Mouse (Mus musculus) C2C12 (cell line): ENCODE measurements around the gene Ncoa1. TPM values are rescaled to one million over a fixed set of nuclear protein-coding genes. Genes with fewer than 3 reads are reported as not detected.

Experiments used
- H3K27me3 ChIP-seq: one replicate; pipeline ENCODE4 v1.6.1; 2011; ENCODE audit not compliant: control insufficient read depth, insufficient read depth, insufficient read length
- H3K36me3 ChIP-seq: one replicate; pipeline ENCODE4 v1.6.1; 2011; ENCODE audit not compliant: control insufficient read depth, insufficient read depth
- H3K4me3 ChIP-seq: one replicate; pipeline ENCODE4 v1.5.1; 2011; ENCODE audit warnings: mild to moderate bottlenecking, control low read depth; ENCODE audit not compliant: poor library complexity, insufficient read depth, severe bottlenecking
- H3K79me2 ChIP-seq: one replicate; pipeline ENCODE4 v1.6.1; 2011; ENCODE audit not compliant: control insufficient read depth, insufficient read depth
- H3K79me3 ChIP-seq: one replicate; pipeline ENCODE4 v1.6.1; 2011; ENCODE audit warnings: low read depth, control low read depth
- H3ac ChIP-seq: one replicate; pipeline ENCODE3; 2011; ENCODE audit warnings: low read depth; ENCODE audit not compliant: control insufficient read depth, insufficient read length
- CEBPB ChIP-seq: IDR thresholded peaks from one replicate; pipeline ENCODE4 v1.6.1; 2011; ENCODE audit warnings: low read depth, mild to moderate bottlenecking, control low read depth, moderate library complexity
- CTCF ChIP-seq: IDR thresholded peaks from one replicate; pipeline ENCODE4 v1.5.1; 2011; ENCODE audit not compliant: control insufficient read depth, insufficient read depth, insufficient read length
- FOSL1 ChIP-seq: IDR thresholded peaks from one replicate; pipeline ENCODE4 v1.8.0; 2011; ENCODE audit warnings: mild to moderate bottlenecking, low read length; ENCODE audit not compliant: poor library complexity, insufficient read depth, severe bottlenecking
- MAX ChIP-seq: IDR thresholded peaks from one replicate; pipeline ENCODE4 v1.6.1; 2011; ENCODE audit warnings: mild to moderate bottlenecking, control low read depth
- MYOD1 ChIP-seq: IDR thresholded peaks from one replicate; pipeline ENCODE4 v1.6.1; 2011; ENCODE audit warnings: low read depth; ENCODE audit not compliant: control insufficient read depth, insufficient read length
- MYOG ChIP-seq: IDR thresholded peaks from one replicate; pipeline ENCODE4 v1.6.1; 2011; ENCODE audit not compliant: control insufficient read depth, insufficient read length; ENCODE audit errors: extremely low read depth
- USF1 ChIP-seq: IDR thresholded peaks from one replicate; pipeline ENCODE4 v1.6.1; 2011; ENCODE audit warnings: low read depth, mild to moderate bottlenecking, control low read depth, moderate library complexity
- polyA plus RNA-seq: library from polyadenylated mRNA; unstranded; fragments of >200 nt; fragmentation: generic; extraction: Trizol; gene quantifications from one replicate; pipeline ENCODE4 v1.2.1, GENCODE M21; 2012; ENCODE audit warnings: missing spikeins

Ncoa1 gene
- polyA plus RNA-seq, 1 experiment: 3.4 TPM

GRCm38 (mm10) chr12:4508182-4508581 lies 31.2 kb upstream of the Ncoa1 start:
- Histone ChIP-seq H3K79me2 (no peaks in the 10 kb centered on the region), H3K4me3 (no peak overlapping the region), H3ac (no peak overlapping the region), H3K27me3 (no peaks in the 10 kb centered on the region), H3K36me3 (no peaks in the 10 kb centered on the region), H3K79me3 (no peaks in the 10 kb centered on the region)
- TF ChIP-seq MYOD1: no peak
- no peak for TF ChIP-seq USF1
- TF ChIP-seq MYOG: no peak
- no peak for TF ChIP-seq CTCF
- no peak for TF ChIP-seq MAX

DNA sequence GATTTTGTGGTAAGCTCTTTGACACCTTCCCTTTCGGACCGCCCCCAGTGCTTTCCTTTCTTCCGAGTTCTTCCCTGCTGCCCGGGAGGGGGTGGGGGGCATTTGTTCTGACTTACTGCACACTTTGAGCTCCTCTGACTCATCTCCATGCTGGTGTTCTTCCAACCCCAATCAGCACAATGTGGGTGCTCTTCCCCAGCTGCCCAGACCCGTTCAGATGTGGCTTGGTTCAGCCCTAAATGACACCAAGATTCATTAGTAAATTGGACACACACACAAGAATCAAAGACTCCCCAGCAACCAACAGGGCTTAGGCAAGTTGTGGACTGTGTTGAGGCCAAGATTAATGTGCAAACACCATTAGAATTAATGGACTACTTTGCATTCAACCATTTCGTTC lies 30.5 kb upstream of the Ncoa1 start:
- no peak overlapping the region for H3ac ChIP-seq
- no peaks in the 10 kb centered on the region for H3K79me3 ChIP-seq
- H3K79me2 ChIP-seq: no peaks in the 10 kb centered on the region
- no peak for TF ChIP-seq USF1
- no peak for TF ChIP-seq MAX
- no peak for TF ChIP-seq CEBPB
- no peak for TF ChIP-seq FOSL1
- no peak for TF ChIP-seq CTCF
- TF ChIP-seq MYOG: no peak
- no peak for TF ChIP-seq MYOD1
- no peaks in the 10 kb centered on the region for H3K27me3 ChIP-seq
- no peaks in the 10 kb centered on the region for H3K36me3 ChIP-seq
- no peak overlapping the region for H3K4me3 ChIP-seq

- H3K27me3 ChIP-seq: no peaks in the 10 kb centered on the region
- no peaks in the 10 kb centered on the region for H3K79me3 ChIP-seq
- H3K4me3 ChIP-seq: no peak overlapping the region
- H3K36me3 ChIP-seq: no peaks in the 10 kb centered on the region
- no peak overlapping the region for H3ac ChIP-seq
- no peak for TF ChIP-seq FOSL1
- TF ChIP-seq CEBPB: no peak
- no peaks in the 10 kb centered on the region for H3K79me2 ChIP-seq
Observed at GRCm38 (mm10) chr12:4506810-4507430, 29.9 kb upstream of the Ncoa1 start.

GRCm38 (mm10) chr12:4505298-4505697 lies 28.3 kb upstream of the Ncoa1 start:
- Histone ChIP-seq H3K79me3 (no peaks in the 10 kb centered on the region), H3ac (no peak overlapping the region), H3K36me3 (no peaks in the 10 kb centered on the region), H3K79me2 (no peaks in the 10 kb centered on the region), H3K27me3 (no peaks in the 10 kb centered on the region), H3K4me3 (no peak overlapping the region)
- TF ChIP-seq MYOG: no peak
- no peak for TF ChIP-seq FOSL1
- TF ChIP-seq MAX: no peak
- no peak for TF ChIP-seq USF1
- TF ChIP-seq MYOD1: no peak
- no peak for TF ChIP-seq CTCF
- no peak for TF ChIP-seq CEBPB

DNA sequence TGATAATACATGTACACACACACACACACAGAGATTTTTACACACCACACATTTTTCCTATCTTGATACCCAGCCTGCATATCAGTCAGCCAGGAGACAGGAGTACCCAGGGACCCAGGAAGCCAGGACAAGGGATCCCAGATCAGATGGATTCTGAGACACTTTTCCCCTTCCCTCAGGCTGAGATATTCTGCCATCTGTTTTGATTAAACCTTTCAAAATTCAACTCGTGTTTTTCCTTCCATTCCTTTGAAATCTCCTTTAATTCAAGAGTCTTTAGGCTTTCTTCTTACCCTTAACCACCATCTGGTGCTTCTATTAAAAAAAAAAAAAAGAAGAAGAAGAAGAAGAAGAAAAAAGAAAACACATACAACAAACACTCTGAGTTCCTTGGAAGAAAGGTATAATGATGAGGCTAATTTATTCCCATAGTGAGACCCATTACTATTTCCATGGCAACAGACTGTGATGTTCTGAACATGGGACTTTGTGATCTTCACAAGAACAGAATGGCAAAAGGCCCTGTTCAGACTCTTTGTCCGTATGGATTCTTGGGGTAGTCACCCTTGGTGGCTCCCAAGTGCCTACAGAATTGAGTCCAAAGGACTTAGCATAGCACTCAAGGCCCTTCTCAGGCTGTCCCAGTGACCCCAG lies 26.8 kb upstream of the Ncoa1 start:
- Histone ChIP-seq H3K27me3 (peaks cover 3% of the 10 kb centered on the region), H3K36me3 (no peaks in the 10 kb centered on the region), H3K4me3 (no peak overlapping the region), H3ac (no peak overlapping the region), H3K79me2 (no peaks in the 10 kb centered on the region), H3K79me3 (no peaks in the 10 kb centered on the region)
- TF ChIP-seq MAX: no peak
- no peak for TF ChIP-seq FOSL1
- TF ChIP-seq MYOG: no peak
- TF ChIP-seq CTCF: no peak
- TF ChIP-seq CEBPB: no peak
- no peak for TF ChIP-seq MYOD1
- TF ChIP-seq USF1: no peak

DNA sequence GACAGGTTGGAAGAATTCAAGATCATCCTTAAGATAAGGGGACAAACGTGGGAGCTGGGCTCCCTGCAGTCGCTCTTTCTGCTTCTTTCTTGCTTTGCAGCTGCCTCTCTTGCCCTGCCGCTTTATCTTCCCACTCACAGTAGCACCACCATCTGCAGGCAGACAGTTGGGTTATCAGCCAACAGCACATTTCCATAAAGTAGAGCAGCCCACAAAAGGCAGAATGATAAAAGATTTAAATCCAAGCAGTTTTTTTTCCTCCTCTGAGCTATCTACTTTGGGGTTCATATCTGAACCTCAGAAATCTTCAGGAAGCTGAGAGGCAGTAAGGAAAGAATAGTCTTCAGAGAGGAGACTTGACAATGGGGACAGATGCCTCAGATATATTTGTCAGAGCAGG lies 24.9 kb upstream of the Ncoa1 start:
- no peak overlapping the region for H3ac ChIP-seq
- H3K27me3 ChIP-seq: peaks cover 3% of the 10 kb centered on the region
- no peak for TF ChIP-seq MYOD1
- TF ChIP-seq CEBPB: no peak
- TF ChIP-seq USF1: no peak
- TF ChIP-seq CTCF: no peak
- TF ChIP-seq MYOG: no peak
- TF ChIP-seq MAX: no peak
- H3K4me3 ChIP-seq: no peak overlapping the region
- H3K36me3 ChIP-seq: no peaks in the 10 kb centered on the region
- H3K79me2 ChIP-seq: no peaks in the 10 kb centered on the region
- no peaks in the 10 kb centered on the region for H3K79me3 ChIP-seq
